Mouse (Mus musculus) embryonic facial prominence, embryonic 11.5 days (tissue): ENCODE measurements around the gene Rpp30. TPM values are rescaled to one million over a fixed set of nuclear protein-coding genes. Genes with fewer than 3 reads are reported as not detected.

Source experiments
- ATAC-seq: fragments of 200-750 bp; cut with Nextera tagmentation; replicated peaks from 2 replicates; pipeline ENCODE4 v1.8.0; 2017; ENCODE audit warnings: low read depth; ENCODE audit not compliant: insufficient number of reproducible peaks, low FRiP score, low TSS enrichment
- DNase-seq: peaks from one replicate; pipeline ENCODE4 v3.0.0-alpha.2; 2015; ENCODE audit warnings: low spot score
- H3K27ac ChIP-seq: fragments of 300-500 bp; sonication (generic); replicated peaks from 2 replicates; pipeline ENCODE4 v1.5.1; 2014; ENCODE audit warnings: mild to moderate bottlenecking, low read depth, low read length, control low read depth
- H3K27me3 ChIP-seq: fragments of 300-500 bp; sonication (generic); 2 replicates; pipeline ENCODE4 v1.6.1; 2014; ENCODE audit warnings: mild to moderate bottlenecking, low read length, moderate library complexity, mixed read lengths; ENCODE audit not compliant: control insufficient read depth, insufficient read depth
- H3K36me3 ChIP-seq: fragments of 300-500 bp; sonication (generic); replicated peaks from 2 replicates; pipeline ENCODE4 v1.6.1; 2014; ENCODE audit warnings: low read depth, mild to moderate bottlenecking, low read length, moderate library complexity, mixed read lengths; ENCODE audit not compliant: control insufficient read depth, insufficient read depth
- H3K4me1 ChIP-seq: fragments of 300-500 bp; sonication (generic); 2 replicates; pipeline ENCODE4 v1.6.1; 2014; ENCODE audit warnings: low read length, mixed read lengths; ENCODE audit not compliant: control insufficient read depth, insufficient read depth
- H3K4me2 ChIP-seq: fragments of 300-500 bp; sonication (generic); 2 replicates; pipeline ENCODE4 v1.6.1; 2014; ENCODE audit warnings: low read depth, mild to moderate bottlenecking, control low read depth, low read length, moderate library complexity
- H3K4me3 ChIP-seq: fragments of 300-500 bp; sonication (generic); 2 replicates; pipeline ENCODE4 v1.5.1; 2014; ENCODE audit warnings: low read depth, low read length, control low read depth
- H3K9ac ChIP-seq: fragments of 300-500 bp; sonication (generic); replicated peaks from 2 replicates; pipeline ENCODE4 v1.6.1; 2014; ENCODE audit warnings: mild to moderate bottlenecking, control low read depth, low read length
- H3K9me3 ChIP-seq: fragments of 300-500 bp; sonication (generic); replicated peaks from 2 replicates; pipeline ENCODE4 v1.6.1; 2016; ENCODE audit warnings: mild to moderate bottlenecking, low read length, inconsistent platforms, mixed read lengths; ENCODE audit not compliant: control insufficient read depth
- WGBS: fragments of 180-500 bp; shearing (Covaris S2); extraction: QIAGEN DNeasy Blood & Tissue Kit; methylation state at CpG from one replicate; pipeline ENCODE4 v1.1.7; 2014; 5-methylcytosine and 5-hydroxymethylcytosine counted together
- polyA plus RNA-seq: library from polyadenylated mRNA; unstranded; fragments of >200 nt; fragmentation: Nextera tagmentation; extraction: Ambion mirVana; gene quantifications from 2 replicates; pipeline ENCODE4 v1.2.1, GENCODE M21; 2014

The Rpp30 gene
- polyA plus RNA-seq, 1 experiment from 2014 or later = 118 TPM

GRCm38 (mm10) chr19:36116185-36116584 lies 32.7 kb downstream of the Rpp30 start:
- Histone ChIP-seq H3K27ac (no peak overlapping the region), H3K9me3 (no peaks in the 10 kb centered on the region), H3K4me1 (no peaks in the 10 kb centered on the region), H3K27me3 (no peaks in the 10 kb centered on the region), H3K4me3 (no peak overlapping the region), H3K4me2 (no peak overlapping the region), H3K9ac (no peak overlapping the region), H3K36me3 (no peaks in the 10 kb centered on the region)
- WGBS = 78% methylated on average over 4 of the region's 4 CpGs
- no peak for ATAC-seq
- DNase-seq = no peak

- Histone ChIP-seq H3K4me3 (no peak overlapping the region), H3K27ac (no peak overlapping the region), H3K27me3 (no peaks in the 10 kb centered on the region), H3K4me1 (no peaks in the 10 kb centered on the region), H3K9ac (no peak overlapping the region), H3K36me3 (no peaks in the 10 kb centered on the region), H3K4me2 (no peak overlapping the region), H3K9me3 (no peaks in the 10 kb centered on the region)
- 87% methylated on average over 8 of the region's 8 CpGs for WGBS
- DNase-seq (no peak), ATAC-seq (no peak)
These were observed 35.7 kb downstream of the Rpp30 start for GRCm38 (mm10) chr19:36119219-36119618.

DNA sequence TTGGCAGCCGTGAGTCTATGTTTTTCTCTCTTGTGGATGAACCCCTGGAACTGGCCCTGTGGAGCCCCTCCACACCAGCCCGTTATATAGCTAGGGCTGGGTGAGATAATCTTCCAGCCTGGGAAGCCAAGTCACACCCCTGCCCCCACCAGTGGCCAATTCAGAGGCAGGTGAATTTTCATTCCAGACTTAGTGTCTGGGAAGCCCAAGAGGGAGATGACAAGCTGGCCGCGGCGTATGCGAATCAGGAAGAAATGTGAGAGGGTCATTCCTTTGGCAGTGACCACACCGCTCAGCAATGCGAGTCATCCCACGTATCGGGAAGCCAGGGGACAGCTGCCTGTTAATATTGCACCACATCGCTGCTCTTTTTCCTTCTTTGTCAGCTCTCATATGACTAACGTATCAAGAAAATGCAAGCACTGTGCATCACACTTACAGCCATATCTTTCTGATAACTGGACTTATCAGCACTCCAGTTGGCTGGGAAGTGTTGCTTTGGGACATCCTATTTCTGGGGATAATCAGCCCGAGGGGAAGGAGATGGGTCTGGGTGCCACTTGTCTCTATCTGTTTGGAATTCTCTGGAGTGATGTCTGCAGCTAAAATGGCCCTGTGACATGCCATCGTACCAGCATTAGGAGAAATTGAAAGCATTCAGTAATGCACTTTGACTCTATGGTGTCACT lies 36.4 kb downstream of the Rpp30 start, which contains the start of gene Ankrd1:
TSS of gene Ankrd1 (minus strand) at position 317 of the 689 bp plus-strand sequence.
- Histone ChIP-seq H3K9me3 (no peaks in the 10 kb centered on the region), H3K4me3 (no peak within 1 kb of the TSS), H3K27me3 (no peaks in the 10 kb centered on the region), H3K9ac (no peak within 1 kb of the TSS), H3K27ac (no peak within 1 kb of the TSS), H3K4me2 (no peak within 1 kb of the TSS), H3K4me1 (no peaks in the 10 kb centered on the region), H3K36me3 (no peaks in the 10 kb centered on the region)
- 82% methylated on average over 14 of the region's 14 CpGs for WGBS
- DNase-seq (no peak), ATAC-seq (no peak)

- H3K4me1 ChIP-seq = no peaks in the 10 kb centered on the region
- no peak overlapping the region for H3K4me3 ChIP-seq
- H3K4me2 ChIP-seq = no peak overlapping the region
- no peak for DNase-seq
- H3K9ac ChIP-seq = no peak overlapping the region
- no peak for ATAC-seq
- H3K36me3 ChIP-seq = no peaks in the 10 kb centered on the region
- H3K9me3 ChIP-seq = no peaks in the 10 kb centered on the region
- no peak overlapping the region for H3K27ac ChIP-seq
- WGBS = 89% methylated on average over 1 of the region's 1 CpGs
- H3K27me3 ChIP-seq = no peaks in the 10 kb centered on the region
These were observed 40.7 kb downstream of the Rpp30 start for GRCm38 (mm10) chr19:36124203-36124602.

DNA sequence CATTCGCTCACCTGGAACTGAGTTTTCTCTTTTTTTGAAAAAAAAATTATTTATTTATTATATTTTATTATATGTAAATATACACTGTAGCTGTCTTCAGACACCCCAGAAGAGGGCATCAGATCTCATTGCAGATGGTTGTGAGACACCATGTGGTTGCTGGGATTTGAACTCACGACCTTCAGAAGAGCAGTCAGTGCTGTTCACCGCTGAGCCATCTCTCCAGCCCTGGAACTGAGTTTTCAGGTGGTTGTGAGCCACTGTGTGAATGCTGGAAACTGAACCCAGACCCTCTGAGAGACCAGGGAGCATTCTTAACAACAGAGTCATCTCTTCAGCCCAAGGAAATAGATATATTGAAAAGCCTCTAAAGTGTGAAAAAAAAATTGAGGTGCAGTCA lies 44.9 kb downstream of the Rpp30 start:
- Histone ChIP-seq H3K4me2 (no peak overlapping the region), H3K27me3 (no peaks in the 10 kb centered on the region), H3K27ac (no peak overlapping the region), H3K9me3 (no peaks in the 10 kb centered on the region), H3K9ac (no peak overlapping the region), H3K4me3 (no peak overlapping the region), H3K36me3 (no peaks in the 10 kb centered on the region), H3K4me1 (no peaks in the 10 kb centered on the region)
- 92% methylated on average over 3 of the region's 3 CpGs for WGBS
- ATAC-seq = no peak
- no peak for DNase-seq

- Histone ChIP-seq H3K27ac (no peak overlapping the region), H3K4me2 (no peak overlapping the region), H3K27me3 (no peaks in the 10 kb centered on the region), H3K9me3 (no peaks in the 10 kb centered on the region), H3K4me3 (no peak overlapping the region), H3K4me1 (no peaks in the 10 kb centered on the region), H3K9ac (no peak overlapping the region), H3K36me3 (no peaks in the 10 kb centered on the region)
- no peak for ATAC-seq
- 51% methylated on average over 9 of the region's 9 CpGs for WGBS
- DNase-seq = no peak
These were observed 45.7 kb downstream of the Rpp30 start for GRCm38 (mm10) chr19:36129213-36129612.

GRCm38 (mm10) chr19:36129643-36130042 lies 46.1 kb downstream of the Rpp30 start:
- Histone ChIP-seq H3K9me3 (no peaks in the 10 kb centered on the region), H3K27me3 (no peaks in the 10 kb centered on the region), H3K36me3 (no peaks in the 10 kb centered on the region), H3K27ac (no peak overlapping the region), H3K9ac (no peak overlapping the region), H3K4me3 (no peak overlapping the region), H3K4me1 (no peaks in the 10 kb centered on the region), H3K4me2 (no peak overlapping the region)
- ATAC-seq (no peak), DNase-seq (no peak)
- WGBS = 52% methylated on average over 12 of the region's 12 CpGs

DNA sequence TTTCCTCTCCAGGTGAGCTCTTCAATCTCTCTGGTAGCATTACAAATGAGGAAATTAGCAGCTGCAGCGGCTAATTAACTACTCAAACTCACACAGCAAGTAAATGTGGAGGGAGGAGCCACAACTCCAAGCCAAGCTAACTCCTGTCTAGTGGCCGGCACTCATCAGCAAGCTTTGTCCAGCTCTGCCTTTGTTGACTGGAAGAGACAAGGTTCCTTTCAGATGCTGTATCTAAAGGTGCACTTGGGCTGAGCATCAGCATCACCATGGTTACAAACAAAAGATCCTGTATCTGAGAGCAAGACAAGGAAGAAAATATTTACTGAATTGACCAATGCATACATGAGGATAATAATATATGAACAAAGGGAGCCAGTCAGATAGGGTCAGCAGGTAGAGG lies 46.7 kb downstream of the Rpp30 start:
- WGBS = 68% methylated on average over 2 of the region's 2 CpGs
- Histone ChIP-seq H3K9me3 (no peaks in the 10 kb centered on the region), H3K27ac (no peak overlapping the region), H3K9ac (no peak overlapping the region), H3K36me3 (no peaks in the 10 kb centered on the region), H3K4me1 (no peaks in the 10 kb centered on the region), H3K27me3 (no peaks in the 10 kb centered on the region), H3K4me2 (no peak overlapping the region), H3K4me3 (no peak overlapping the region)
- DNase-seq = no peak
- ATAC-seq = no peak
